Mouse (Mus musculus) cerebellum, adult 11 months (tissue): ENCODE measurements around the gene Cdk9.

ENCODE experiments used
- DNase-seq: peaks from one replicate; pipeline ENCODE4 v3.0.0; 2022

Gene Cdk9

DNA sequence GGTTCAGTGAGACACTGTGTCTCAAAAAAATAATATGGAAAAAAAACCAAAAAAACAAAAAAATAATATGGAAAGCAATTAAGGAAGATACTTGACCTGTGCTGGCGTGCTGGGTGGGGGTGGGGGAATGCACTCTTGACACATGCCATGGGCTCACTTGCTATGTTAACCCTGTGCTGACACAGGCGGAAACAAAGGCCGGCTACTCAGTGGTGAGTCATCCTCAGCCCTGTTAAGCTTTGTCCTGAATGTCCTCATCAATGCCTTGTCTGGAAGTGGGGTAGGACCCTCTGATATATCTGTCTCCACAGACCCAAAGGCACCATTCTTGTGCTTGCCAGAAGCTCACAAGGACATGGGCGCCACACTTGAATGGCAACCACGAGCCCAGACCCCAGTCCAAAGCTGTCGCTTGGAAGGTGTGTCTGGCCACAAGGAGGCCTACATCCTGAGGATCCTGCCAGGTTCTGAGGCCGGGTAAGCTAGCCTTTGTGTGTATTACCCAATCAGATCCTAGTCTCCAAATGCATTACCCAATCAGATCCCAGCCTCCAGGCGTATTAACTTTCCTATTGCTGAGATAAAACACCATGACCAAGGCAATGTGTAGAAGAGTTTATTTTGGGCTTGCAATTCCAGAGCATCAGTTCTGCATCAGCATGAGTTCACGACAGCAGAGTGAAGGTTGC, 40.8 kb downstream of the Cdk9 start:
- no peak for DNase-seq

- DNase-seq: no peak
Observed at GRCm38 (mm10) chr2:32671147-32671546, 41.7 kb downstream of the Cdk9 start.

GRCm38 (mm10) chr2:32669876-32670275, 43.0 kb downstream of the Cdk9 start:
- DNase-seq: no peak

DNA sequence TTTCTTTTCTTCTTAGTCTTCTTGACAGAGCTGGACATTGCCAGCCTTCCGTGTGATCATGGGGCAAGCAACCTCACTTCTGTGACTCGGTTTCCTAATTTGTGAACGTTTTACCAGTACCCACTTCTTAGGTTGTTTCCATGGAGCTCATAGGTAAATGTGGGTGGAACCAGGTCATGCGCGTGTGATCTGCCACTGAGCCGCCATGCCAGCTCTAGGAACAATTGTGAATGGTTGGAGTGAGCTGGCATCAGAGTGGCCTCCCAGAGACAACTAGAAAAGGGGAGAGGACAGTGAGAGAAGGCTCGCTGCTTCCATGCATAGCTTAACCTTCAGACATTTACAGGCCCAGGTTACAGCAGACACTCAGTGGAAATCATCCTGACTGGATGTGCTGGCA, 44.7 kb downstream of the Cdk9 start:
- DNase-seq: no peak

- no peak for DNase-seq
Observed at GRCm38 (mm10) chr2:32667775-32668174, 45.1 kb downstream of the Cdk9 start.

GRCm38 (mm10) chr2:32665853-32666252, 47.0 kb downstream of the Cdk9 start:
- no peak for DNase-seq

DNA sequence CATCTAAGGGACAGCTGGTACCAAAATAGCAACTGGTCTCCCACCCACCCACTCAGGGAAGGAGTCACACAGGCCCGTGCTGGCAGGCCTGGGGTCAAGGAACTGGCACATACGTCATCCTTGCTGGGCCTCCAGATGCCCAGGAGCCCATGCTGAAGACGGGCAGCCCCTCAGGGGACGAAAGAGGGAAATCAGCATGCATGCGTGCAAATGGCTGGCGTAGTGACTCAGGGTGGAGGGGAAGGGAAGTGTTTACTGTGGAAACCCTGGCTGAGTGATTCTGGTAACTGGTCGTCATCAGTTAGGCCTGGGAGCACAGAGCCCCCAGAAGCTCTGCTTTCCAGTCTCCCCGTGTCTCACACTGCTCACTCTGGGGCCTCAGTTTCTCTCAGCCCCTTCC, 47.5 kb downstream of the Cdk9 start:
- no peak for DNase-seq

DNA sequence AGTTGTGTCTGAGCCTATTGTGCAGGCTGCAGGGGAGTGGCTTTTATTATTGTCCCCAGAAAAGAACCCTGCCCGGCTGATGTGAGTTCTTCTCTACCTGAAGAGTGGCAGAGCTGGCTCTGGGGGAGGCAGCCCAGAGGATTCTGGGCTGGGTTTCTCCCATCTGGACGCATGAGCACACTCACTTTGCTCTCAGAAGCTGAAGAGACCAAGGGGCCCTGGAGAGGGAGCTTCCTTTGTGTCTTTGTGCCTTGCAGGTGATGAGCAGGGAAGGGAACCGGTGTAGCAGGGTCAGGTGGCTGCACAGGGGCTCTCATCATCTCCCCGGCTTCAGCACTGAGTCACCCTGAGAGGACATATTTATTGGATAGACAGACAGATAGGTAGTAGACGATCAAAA, 50.6 kb downstream of the Cdk9 start:
- no peak for DNase-seq

- DNase-seq: no peak
Observed at GRCm38 (mm10) chr2:32661509-32662107, 51.3 kb downstream of the Cdk9 start.

DNA sequence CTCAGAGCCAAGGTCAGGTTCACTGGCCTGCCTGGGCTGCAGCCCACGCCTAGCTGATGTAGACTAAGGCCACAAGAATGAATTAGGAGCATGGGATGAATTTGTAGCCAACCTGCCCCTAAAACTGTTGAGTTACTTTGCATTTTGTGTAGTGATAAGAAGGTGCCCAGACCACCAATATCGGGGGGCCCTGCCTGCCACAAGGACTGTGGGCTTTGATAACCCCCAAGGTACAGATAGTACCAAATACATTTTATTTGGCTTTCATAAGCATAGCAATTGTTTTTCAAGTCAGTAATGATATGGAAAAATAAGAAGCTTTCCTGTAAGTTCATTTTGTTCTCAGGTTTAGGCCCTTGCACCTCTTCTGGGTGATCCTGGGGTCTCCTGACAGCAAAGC, 54.0 kb downstream of the Cdk9 start:
- no peak for DNase-seq

- DNase-seq: no peak
Observed at GRCm38 (mm10) chr2:32655826-32656225, 57.0 kb downstream of the Cdk9 start.
